Mouse (Mus musculus) midbrain, embryonic 10.5 days (tissue): ENCODE measurements around the gene Imp3. TPM values are rescaled to one million over a fixed set of nuclear protein-coding genes. Genes with fewer than 3 reads are reported as not detected.

Experiments
- polyA plus RNA-seq: library from polyadenylated mRNA; unstranded; fragments of >200 nt; fragmentation: Nextera tagmentation; extraction: Ambion mirVana; gene quantifications from 2 replicates; pipeline ENCODE4 v1.2.1, GENCODE M21; 2016

The Imp3 gene
- polyA plus RNA-seq, 1 experiment from 2014 or later, result 65.2 TPM

Other genes starting within 250 kb of the Imp3 start
- gene Lingo1, start 141.0 kb upstream of the Imp3 start, polyA plus RNA-seq, result 2.8 and 6.4 TPM in 2 replicates
- gene Odf3l1, start 72.8 kb upstream of the Imp3 start, polyA plus RNA-seq, result not detected in 2 replicates
- gene Cspg4, start 72.4 kb upstream of the Imp3 start, polyA plus RNA-seq, result 0.91 and 1.7 TPM in 2 replicates
- 8.0 and 8.4 TPM in 2 replicates for gene Snx33, start 9.1 kb upstream of the Imp3 start, polyA plus RNA-seq
- gene Snupn, start 13.4 kb downstream of the Imp3 start, polyA plus RNA-seq, result 29.7 and 30.2 TPM in 2 replicates
- gene Ptpn9, start 57.4 kb downstream of the Imp3 start, polyA plus RNA-seq, result 18.2 and 19.6 TPM in 2 replicates
- gene Sin3a, start 134.6 kb downstream of the Imp3 start, polyA plus RNA-seq, result 51.6 and 56.7 TPM in 2 replicates
- gene Man2c1, start 193.2 kb downstream of the Imp3 start, polyA plus RNA-seq, result 61.1 and 69.7 TPM in 2 replicates
- 5.4 and 7.1 TPM in 2 replicates for gene Neil1, start 210.8 kb downstream of the Imp3 start, polyA plus RNA-seq
- gene Commd4, start 220.9 kb downstream of the Imp3 start, polyA plus RNA-seq, result 117 and 122 TPM in 2 replicates